20 mouse cellular contexts compared by ENCODE assay signal in genomic region chr3:65047879-65048278, GRCm38 (mm10).
DNase-seq lines count a peak whose midpoint lies in the region; ATAC-seq lines count a peak whose summit lies in the region.
"Had no signal": no experiment of that assay in that cellular context is flagged by ENCODE, and none has a peak within 500 bp of the region (broad histone marks: within the 10 kb centered on the region; RNA-seq: fewer than 3 reads in every experiment).

No protein-coding gene starts in this region.

- ATAC-seq in midbrain, embryonic 12.5 days (ENCODE audit: low FRiP score, low read depth): peak; percentile 89; the same call in 1 of the 2 replicates
- ATAC-seq in midbrain, embryonic 15.5 days (replicated peaks): no peak
- peak; percentile 66; the same call in 1 of the 2 replicates for ATAC-seq in midbrain, embryonic 14.5 days (ENCODE audit: low FRiP score, low TSS enrichment)
- ATAC-seq: forebrain, embryonic 14.5 days; forebrain, embryonic 16.5 days had no signal

- no peak overlapping the region for H3K4me3 ChIP-seq in midbrain, embryonic 12.5 days
- no peak overlapping the region for H3K4me3 ChIP-seq in midbrain, embryonic 15.5 days
- H3K4me3 ChIP-seq in midbrain, embryonic 14.5 days (replicated peaks; ENCODE audit: low read depth, low read length): no peak overlapping the region
- H3K4me3 ChIP-seq in midbrain, embryonic 10.5 days: no peak overlapping the region
- H3K4me3 ChIP-seq: embryonic facial prominence, embryonic 13.5 days; embryonic facial prominence, embryonic 15.5 days; erythroblast, embryonic 14.5 days; forebrain, embryonic 10.5 days; forebrain, embryonic 12.5 days had no signal

- no peaks in the 10 kb centered on the region for H3K9me3 ChIP-seq in midbrain, embryonic 12.5 days
- H3K9me3 ChIP-seq in midbrain, embryonic 15.5 days: no peaks in the 10 kb centered on the region
- H3K9me3 ChIP-seq in midbrain, embryonic 14.5 days (ENCODE audit: control insufficient read depth, low read length): no peaks in the 10 kb centered on the region
- H3K9me3 ChIP-seq in midbrain, embryonic 10.5 days (replicated peaks): no peaks in the 10 kb centered on the region
- H3K9me3 ChIP-seq: embryonic facial prominence, embryonic 13.5 days; embryonic facial prominence, embryonic 15.5 days; forebrain, embryonic 10.5 days; forebrain, embryonic 12.5 days had no signal

- H3K36me3 ChIP-seq in midbrain, embryonic 12.5 days: no peaks in the 10 kb centered on the region
- no peaks in the 10 kb centered on the region for H3K36me3 ChIP-seq in midbrain, embryonic 15.5 days (replicated peaks)
- no peaks in the 10 kb centered on the region for H3K36me3 ChIP-seq in midbrain, embryonic 14.5 days (ENCODE audit: control insufficient read depth, insufficient read depth, low read length)
- no peaks in the 10 kb centered on the region for H3K36me3 ChIP-seq in midbrain, embryonic 10.5 days
- H3K36me3 ChIP-seq: embryonic facial prominence, embryonic 13.5 days; embryonic facial prominence, embryonic 15.5 days; forebrain, embryonic 10.5 days; forebrain, embryonic 12.5 days had no signal

- no peak overlapping the region for H3K4me2 ChIP-seq in midbrain, embryonic 12.5 days (replicated peaks)
- no peak overlapping the region for H3K4me2 ChIP-seq in midbrain, embryonic 15.5 days
- H3K4me2 ChIP-seq in midbrain, embryonic 14.5 days (ENCODE audit: low read length): no peak overlapping the region
- H3K4me2 ChIP-seq: embryonic facial prominence, embryonic 13.5 days; embryonic facial prominence, embryonic 15.5 days; forebrain, embryonic 12.5 days had no signal

- H3K27me3 ChIP-seq in midbrain, embryonic 12.5 days: no peaks in the 10 kb centered on the region
- no peaks in the 10 kb centered on the region for H3K27me3 ChIP-seq in midbrain, embryonic 15.5 days (replicated peaks)
- no peaks in the 10 kb centered on the region for H3K27me3 ChIP-seq in midbrain, embryonic 14.5 days (ENCODE audit: control insufficient read depth, insufficient read depth, low read length)
- H3K27me3 ChIP-seq in midbrain, embryonic 10.5 days (ENCODE audit: low read depth, poor library complexity, severe bottlenecking): no peaks in the 10 kb centered on the region
- H3K27me3 ChIP-seq: embryonic facial prominence, embryonic 15.5 days; forebrain, embryonic 12.5 days had no signal

- H3K9ac ChIP-seq in midbrain, embryonic 12.5 days (replicated peaks): no peak overlapping the region
- H3K9ac ChIP-seq in midbrain, embryonic 15.5 days: no peak overlapping the region
- no peak overlapping the region for H3K9ac ChIP-seq in midbrain, embryonic 14.5 days (replicated peaks; ENCODE audit: low read length)
- H3K9ac ChIP-seq: embryonic facial prominence, embryonic 13.5 days; embryonic facial prominence, embryonic 15.5 days; forebrain, embryonic 12.5 days had no signal

- no peak overlapping the region for H3K27ac ChIP-seq in midbrain, embryonic 12.5 days (replicated peaks)
- H3K27ac ChIP-seq in midbrain, embryonic 15.5 days: no peak overlapping the region
- no peak overlapping the region for H3K27ac ChIP-seq in midbrain, embryonic 14.5 days (replicated peaks; ENCODE audit: low read depth, low read length)
- no peak overlapping the region for H3K27ac ChIP-seq in midbrain, embryonic 10.5 days (replicated peaks)
- H3K27ac ChIP-seq: embryonic facial prominence, embryonic 13.5 days; embryonic facial prominence, embryonic 15.5 days; forebrain, embryonic 10.5 days; forebrain, embryonic 12.5 days had no signal

- H3K4me1 ChIP-seq in midbrain, embryonic 12.5 days: no peaks in the 10 kb centered on the region
- H3K4me1 ChIP-seq in midbrain, embryonic 15.5 days: no peaks in the 10 kb centered on the region
- no peaks in the 10 kb centered on the region for H3K4me1 ChIP-seq in midbrain, embryonic 14.5 days (ENCODE audit: control insufficient read depth, insufficient read depth, low read length)
- peaks cover 8% of the 10 kb centered on the region; the same call in 1 of the 2 replicates for H3K4me1 ChIP-seq in midbrain, embryonic 10.5 days
- H3K4me1 ChIP-seq: embryonic facial prominence, embryonic 13.5 days; embryonic facial prominence, embryonic 15.5 days; forebrain, embryonic 10.5 days; forebrain, embryonic 12.5 days had no signal

- DNase-seq in midbrain, embryonic 14.5 days: peak; percentile 14
- no peak for DNase-seq in midbrain, embryonic 10.5 days (ENCODE audit: low spot score)
- DNase-seq: adrenal gland, adult 2 months; adrenal gland, postnatal 10 days; adrenal gland, postnatal 25 days; cerebellum, adult 11 months; cerebellum, adult 18-20 months; cerebellum, adult 8-10 months; cerebellum, adult 9-11 months; cerebellum, postnatal 36 days; embryo, embryonic 11 days had no signal

- 81% methylated on average over 3 of the region's 3 CpGs for WGBS in midbrain, embryonic 12.5 days
- WGBS in midbrain, embryonic 15.5 days: 73% methylated on average over 3 of the region's 3 CpGs
- WGBS in midbrain, embryonic 14.5 days: 69% methylated on average over 3 of the region's 3 CpGs
- 88% methylated on average over 3 of the region's 3 CpGs for WGBS in midbrain, embryonic 10.5 days
